Mouse (Mus musculus): ENCODE results near the gene Zfp160. TPM values are rescaled to one million over a fixed set of nuclear protein-coding genes. Genes with fewer than 3 reads are reported as not detected.
A peak's percentile ranks its signal among the peaks of the same experiment; 100 is the strongest.

Zfp160 gene
- polyA plus RNA-seq (2014; fragmentation: Nextera tagmentation; extraction: Ambion mirVana) = 15.0 and 17.3 TPM in 2 replicates

GRCm38 (mm10) chr17:21008382-21009331, at the start of gene Zfp160:
Zfp160 (plus strand) TSS chr17:21008903.
- H3K4me3 ChIP-seq (ENCODE audit: low read depth, low read length) = peak within 1 kb of the TSS; percentile 75
- ATAC-seq (replicated peaks; ENCODE audit: low FRiP score, low TSS enrichment, low read depth) (peak; percentile 98), DNase-seq (ENCODE audit: low spot score) (peak; percentile 87)
- H3K4me1 ChIP-seq (replicated peaks; ENCODE audit: control insufficient read depth, insufficient read depth, low read length) = peaks cover 8% of the 10 kb centered on the region
- peak within 1 kb of the TSS; percentile 59 for H3K9ac ChIP-seq (ENCODE audit: low read length)
- WGBS = 6% methylated on average over 36 of the region's 36 CpGs
- H3K27me3 ChIP-seq (replicated peaks; ENCODE audit: control insufficient read depth, insufficient read depth, low read length) = no peaks in the 10 kb centered on the region
- H3K36me3 ChIP-seq (ENCODE audit: control insufficient read depth, insufficient read depth, low read length) = peaks cover 25% of the 10 kb centered on the region
- H3K27ac ChIP-seq (ENCODE audit: low read depth) = peak within 1 kb of the TSS; percentile 89
- no peaks in the 10 kb centered on the region for H3K9me3 ChIP-seq (ENCODE audit: control insufficient read depth, low read length)
- peak within 1 kb of the TSS; percentile 63 for H3K4me2 ChIP-seq (ENCODE audit: low read length)

DNA sequence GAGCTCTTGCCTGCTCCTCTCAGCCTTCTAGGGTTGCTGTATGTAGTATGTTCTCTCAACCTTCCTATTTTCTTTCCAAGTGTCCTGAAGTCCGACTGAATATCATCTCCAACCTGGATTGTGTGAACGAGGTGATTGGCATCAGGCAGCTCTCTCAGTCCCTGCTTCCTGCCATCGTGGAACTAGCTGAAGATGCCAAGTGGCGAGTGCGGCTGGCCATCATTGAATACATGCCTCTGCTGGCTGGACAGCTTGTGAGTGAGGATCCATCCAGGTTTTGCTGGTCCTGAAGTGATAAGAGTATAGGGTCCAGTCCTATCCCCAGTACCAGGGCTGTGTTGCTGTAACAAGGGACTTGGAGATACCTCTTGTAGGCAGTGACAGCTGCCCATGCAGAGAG, 48.3 kb upstream of the Zfp160 start:
- H3K9me3 ChIP-seq (ENCODE audit: control insufficient read depth, low read length) = no peaks in the 10 kb centered on the region
- WGBS = 91% methylated on average over 5 of the region's 5 CpGs
- peaks cover 100% of the 10 kb centered on the region for H3K36me3 ChIP-seq (ENCODE audit: control insufficient read depth, insufficient read depth, low read length)
- no peak for ATAC-seq (replicated peaks; ENCODE audit: low FRiP score, low TSS enrichment, low read depth)
- no peak for DNase-seq (ENCODE audit: low spot score)
- H3K4me2 ChIP-seq (ENCODE audit: low read length) = no peak overlapping the region
- H3K27ac ChIP-seq (ENCODE audit: low read depth) = no peak overlapping the region
- H3K9ac ChIP-seq (ENCODE audit: low read length) = no peak overlapping the region
- no peaks in the 10 kb centered on the region for H3K4me1 ChIP-seq (replicated peaks; ENCODE audit: control insufficient read depth, insufficient read depth, low read length)
- H3K27me3 ChIP-seq (replicated peaks; ENCODE audit: control insufficient read depth, insufficient read depth, low read length) = no peaks in the 10 kb centered on the region
- no peak overlapping the region for H3K4me3 ChIP-seq (ENCODE audit: low read depth, low read length)

DNA sequence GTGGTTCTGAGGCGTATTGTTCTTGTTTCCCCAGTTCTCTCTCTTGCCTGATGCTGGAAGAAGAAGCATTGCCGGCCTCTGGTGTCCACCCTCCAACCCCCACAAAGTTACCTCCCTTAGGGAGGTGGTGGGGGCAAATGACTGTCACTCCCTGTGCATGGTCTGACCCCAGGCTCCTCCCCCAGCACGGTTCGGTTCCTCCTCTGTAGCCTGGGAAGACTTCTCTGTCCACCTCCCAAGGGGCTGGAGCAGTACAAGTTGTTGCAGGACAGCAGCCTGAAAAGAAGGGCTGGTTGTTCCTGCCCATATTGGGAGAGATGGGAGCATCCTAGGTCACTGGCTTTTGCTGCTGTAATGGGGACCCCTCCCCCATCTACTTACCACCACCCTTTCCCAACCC, 43.3 kb upstream of the Zfp160 start:
- DNase-seq (ENCODE audit: low spot score) = no peak
- ATAC-seq (replicated peaks; ENCODE audit: low FRiP score, low TSS enrichment, low read depth) = no peak
- Histone ChIP-seq H3K9me3 (ENCODE audit: control insufficient read depth, low read length) (no peaks in the 10 kb centered on the region), H3K9ac (ENCODE audit: low read length) (no peak overlapping the region), H3K4me3 (ENCODE audit: low read depth, low read length) (no peak overlapping the region), H3K36me3 (ENCODE audit: control insufficient read depth, insufficient read depth, low read length) (peaks cover 95% of the 10 kb centered on the region), H3K27me3 (replicated peaks; ENCODE audit: control insufficient read depth, insufficient read depth, low read length) (no peaks in the 10 kb centered on the region), H3K4me2 (ENCODE audit: low read length) (no peak overlapping the region), H3K4me1 (replicated peaks; ENCODE audit: control insufficient read depth, insufficient read depth, low read length) (no peaks in the 10 kb centered on the region), H3K27ac (ENCODE audit: low read depth) (no peak overlapping the region)
- WGBS = 92% methylated on average over 4 of the region's 4 CpGs

GRCm38 (mm10) chr17:20966681-20967080, 42.0 kb upstream of the Zfp160 start:
- Histone ChIP-seq H3K36me3 (ENCODE audit: control insufficient read depth, insufficient read depth, low read length) (peaks cover 83% of the 10 kb centered on the region), H3K4me1 (replicated peaks; ENCODE audit: control insufficient read depth, insufficient read depth, low read length) (no peaks in the 10 kb centered on the region), H3K27me3 (replicated peaks; ENCODE audit: control insufficient read depth, insufficient read depth, low read length) (no peaks in the 10 kb centered on the region), H3K9me3 (ENCODE audit: control insufficient read depth, low read length) (no peaks in the 10 kb centered on the region), H3K4me2 (ENCODE audit: low read length) (no peak overlapping the region), H3K9ac (ENCODE audit: low read length) (no peak overlapping the region), H3K4me3 (ENCODE audit: low read depth, low read length) (no peak overlapping the region), H3K27ac (ENCODE audit: low read depth) (no peak overlapping the region)
- ATAC-seq (replicated peaks; ENCODE audit: low FRiP score, low TSS enrichment, low read depth) = no peak
- DNase-seq (ENCODE audit: low spot score) = no peak

DNA sequence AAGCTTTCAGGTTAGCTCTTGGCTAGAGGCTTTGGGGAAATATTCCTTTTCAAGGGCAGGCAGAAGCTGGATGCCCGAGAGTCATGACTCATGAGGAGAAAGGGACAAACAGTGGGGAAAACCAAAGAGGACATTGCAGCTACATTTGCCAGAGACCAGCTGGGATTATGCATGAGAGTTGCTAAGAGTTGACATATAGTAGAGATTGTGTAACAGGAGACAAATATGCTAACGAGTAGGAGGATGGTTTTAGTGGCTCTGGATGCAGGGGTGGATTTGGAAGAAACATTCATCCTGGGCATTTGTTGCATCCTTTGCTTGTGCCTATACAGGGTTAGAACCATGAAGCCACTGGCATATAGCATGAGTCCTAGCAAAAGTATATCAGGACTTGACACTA, 15.0 kb upstream of the Zfp160 start:
- H3K4me3 ChIP-seq (ENCODE audit: low read depth, low read length) = no peak overlapping the region

DNA sequence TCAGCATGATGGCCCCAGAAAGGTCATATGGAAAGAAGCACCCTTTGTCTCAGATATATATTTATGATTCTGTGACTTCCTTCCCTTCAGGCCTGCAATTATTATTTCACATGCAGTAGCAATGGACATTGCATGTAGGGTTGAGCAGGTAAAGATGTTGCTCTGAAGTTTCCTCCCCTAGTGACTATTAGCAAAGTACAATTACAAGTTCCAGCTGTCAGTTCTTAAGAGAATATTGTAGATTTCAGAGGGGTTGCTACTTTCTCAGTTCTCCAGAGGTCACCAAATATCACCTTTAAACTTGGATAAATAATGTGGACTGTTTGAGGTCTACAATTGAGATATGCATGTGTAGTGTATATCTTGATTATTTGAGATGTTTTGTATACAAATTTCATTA, 12.3 kb upstream of the Zfp160 start, which contains the start of gene Vmn1r233:
Vmn1r233 (minus strand) TSS at position 101 of the 400 bp plus-strand sequence.
- Histone ChIP-seq H3K4me1 (replicated peaks; ENCODE audit: control insufficient read depth, insufficient read depth, low read length) (no peaks in the 10 kb centered on the region), H3K4me2 (ENCODE audit: low read length) (no peak within 1 kb of the TSS), H3K27ac (ENCODE audit: low read depth) (no peak within 1 kb of the TSS), H3K9me3 (ENCODE audit: control insufficient read depth, low read length) (no peaks in the 10 kb centered on the region), H3K9ac (ENCODE audit: low read length) (no peak within 1 kb of the TSS), H3K4me3 (ENCODE audit: low read depth, low read length) (no peak within 1 kb of the TSS), H3K27me3 (replicated peaks; ENCODE audit: control insufficient read depth, insufficient read depth, low read length) (no peaks in the 10 kb centered on the region), H3K36me3 (ENCODE audit: control insufficient read depth, insufficient read depth, low read length) (no peaks in the 10 kb centered on the region)
- DNase-seq (ENCODE audit: low spot score) (no peak), ATAC-seq (replicated peaks; ENCODE audit: low FRiP score, low TSS enrichment, low read depth) (no peak)

More for the DNA sequence above, 15.0 kb upstream of the Zfp160 start:
- no peaks in the 10 kb centered on the region for H3K27me3 ChIP-seq (replicated peaks; ENCODE audit: control insufficient read depth, insufficient read depth, low read length)
- H3K27ac ChIP-seq (ENCODE audit: low read depth) = no peak overlapping the region
- ATAC-seq (replicated peaks; ENCODE audit: low FRiP score, low TSS enrichment, low read depth) = no peak
- H3K4me2 ChIP-seq (ENCODE audit: low read length) = no peak overlapping the region
- no peak overlapping the region for H3K9ac ChIP-seq (ENCODE audit: low read length)
- DNase-seq (ENCODE audit: low spot score) = no peak
- H3K36me3 ChIP-seq (ENCODE audit: control insufficient read depth, insufficient read depth, low read length) = no peaks in the 10 kb centered on the region
- no peaks in the 10 kb centered on the region for H3K9me3 ChIP-seq (ENCODE audit: control insufficient read depth, low read length)
- no peaks in the 10 kb centered on the region for H3K4me1 ChIP-seq (replicated peaks; ENCODE audit: control insufficient read depth, insufficient read depth, low read length)
- 77% methylated on average over 2 of the region's 2 CpGs for WGBS

DNA sequence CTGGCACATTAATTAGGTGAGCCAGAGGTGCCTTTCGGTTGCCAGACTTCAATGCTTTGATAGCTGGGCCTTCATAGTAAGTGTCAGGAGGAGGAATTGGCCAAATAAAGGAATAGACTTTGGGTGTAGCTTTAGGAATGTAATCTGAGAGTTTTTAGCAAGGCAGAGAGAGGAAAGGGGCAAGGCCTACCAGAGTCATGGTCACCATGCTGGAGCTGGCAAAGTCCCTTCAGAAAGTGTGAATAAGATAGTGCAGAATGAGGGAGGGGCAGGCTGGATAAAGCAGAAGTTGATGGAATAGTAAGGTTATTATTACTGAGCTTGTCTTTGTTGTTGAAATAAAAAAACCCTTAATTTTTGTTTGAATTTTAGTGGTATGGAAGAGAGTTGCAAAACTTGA, 1.0 kb downstream of the Zfp160 start:
- ATAC-seq (replicated peaks; ENCODE audit: low FRiP score, low TSS enrichment, low read depth) (no peak), DNase-seq (ENCODE audit: low spot score) (no peak)
- Histone ChIP-seq H3K4me3 (ENCODE audit: low read depth, low read length) (peak overlapping the region; percentile 75), H3K27me3 (replicated peaks; ENCODE audit: control insufficient read depth, insufficient read depth, low read length) (no peaks in the 10 kb centered on the region), H3K9ac (ENCODE audit: low read length) (peak overlapping the region; percentile 59), H3K36me3 (ENCODE audit: control insufficient read depth, insufficient read depth, low read length) (peaks cover 28% of the 10 kb centered on the region), H3K4me1 (replicated peaks; ENCODE audit: control insufficient read depth, insufficient read depth, low read length) (peaks cover 8% of the 10 kb centered on the region), H3K4me2 (ENCODE audit: low read length) (peak overlapping the region; percentile 63), H3K27ac (ENCODE audit: low read depth) (peak overlapping the region; percentile 89; the same call in 1 of the 2 replicates), H3K9me3 (ENCODE audit: control insufficient read depth, low read length) (no peaks in the 10 kb centered on the region)
- WGBS = 30% methylated on average over 1 of the region's 1 CpGs

DNA sequence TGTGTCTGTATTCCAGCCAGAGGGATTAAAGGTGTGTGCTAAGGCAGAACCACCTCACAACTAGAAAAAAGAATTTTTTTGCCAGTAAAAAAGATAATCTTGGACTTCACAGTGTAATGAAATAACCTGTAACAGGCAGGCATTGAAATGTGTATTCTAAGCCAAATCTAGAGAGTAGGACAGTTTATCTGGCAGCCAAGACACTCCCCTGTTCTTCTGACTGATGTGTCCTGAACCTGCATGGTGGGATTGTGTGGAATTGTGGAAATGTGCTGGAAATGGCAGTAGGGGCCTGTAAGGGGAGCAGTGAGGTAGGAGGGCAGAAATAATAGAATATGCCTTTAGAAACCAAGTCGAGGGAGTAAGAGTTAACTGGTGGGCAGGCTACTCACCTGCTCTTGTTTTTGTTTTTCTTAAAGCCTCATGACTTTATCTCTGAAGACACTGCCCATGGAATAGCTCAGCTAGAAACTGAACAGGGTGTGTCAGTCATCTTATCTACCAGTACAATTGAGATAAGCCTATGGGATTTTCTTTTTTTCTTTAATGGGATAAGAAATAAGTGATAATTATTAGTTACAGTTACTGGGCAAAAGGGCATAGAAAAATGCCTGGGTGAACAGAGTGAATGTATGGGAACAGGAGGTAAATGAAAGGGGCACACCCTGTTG, 9.8 kb downstream of the Zfp160 start:
- 91% methylated on average over 1 of the region's 1 CpGs for WGBS
- H3K4me2 ChIP-seq (ENCODE audit: low read length) = no peak overlapping the region
- H3K27me3 ChIP-seq (replicated peaks; ENCODE audit: control insufficient read depth, insufficient read depth, low read length) = no peaks in the 10 kb centered on the region
- H3K36me3 ChIP-seq (ENCODE audit: control insufficient read depth, insufficient read depth, low read length) = peaks cover 79% of the 10 kb centered on the region
- no peaks in the 10 kb centered on the region for H3K4me1 ChIP-seq (replicated peaks; ENCODE audit: control insufficient read depth, insufficient read depth, low read length)
- no peak overlapping the region for H3K27ac ChIP-seq (ENCODE audit: low read depth)
- H3K9me3 ChIP-seq (ENCODE audit: control insufficient read depth, low read length) = no peaks in the 10 kb centered on the region
- H3K4me3 ChIP-seq (ENCODE audit: low read depth, low read length) = no peak overlapping the region
- no peak for ATAC-seq (replicated peaks; ENCODE audit: low FRiP score, low TSS enrichment, low read depth)
- no peak overlapping the region for H3K9ac ChIP-seq (ENCODE audit: low read length)
- DNase-seq (ENCODE audit: low spot score) = no peak

All from intestine, embryonic 14.5 days (tissue).